Mouse (Mus musculus): ENCODE results near the gene BC049715.
A peak's percentile ranks its signal among the peaks of the same experiment; 100 is the strongest.
"Not testable (repeated sequence)": the region's sequence is repeated elsewhere in the genome, so short reads cannot be mapped to it uniquely, and the experiment has no call there.

The BC049715 gene

GRCm38 (mm10) chr6:136827516-136827880 is at the start of gene BC049715:
TSS of gene BC049715 (plus strand) at chr6:136827626.
- no peak for DNase-seq (ENCODE audit: low read depth, low spot score)

- DNase-seq (ENCODE audit: low read depth, low spot score), result no peak
These were observed 45.9 kb upstream of the BC049715 start, which contains the start of gene Gucy2c for GRCm38 (mm10) chr6:136781377-136781986. TSS of gene Gucy2c (minus strand) at chr6:136781765.

DNA sequence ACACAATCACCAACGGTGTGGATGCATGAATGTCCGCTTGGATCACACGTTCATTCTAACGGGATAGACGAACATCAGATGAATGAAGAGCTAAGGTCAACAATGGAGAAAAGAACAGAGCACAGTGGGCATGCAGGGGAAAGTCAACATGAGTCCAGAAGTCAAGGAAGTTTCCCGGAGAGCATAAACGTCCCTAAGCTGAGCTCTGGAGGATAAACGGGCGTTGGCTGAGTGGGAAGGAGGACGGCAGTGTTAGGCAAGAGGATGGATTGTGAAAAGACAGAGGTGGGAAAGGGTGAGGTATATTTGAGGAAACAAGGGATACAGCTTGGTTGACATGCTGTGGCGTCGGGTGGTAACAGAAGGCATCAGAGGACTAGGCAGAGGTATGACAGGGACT is 45.3 kb upstream of the BC049715 start:
- DNase-seq (ENCODE audit: low read depth, low spot score), result no peak

GRCm38 (mm10) chr6:136782761-136783160 is 44.7 kb upstream of the BC049715 start:
- no peak for DNase-seq (ENCODE audit: low read depth, low spot score)

DNA sequence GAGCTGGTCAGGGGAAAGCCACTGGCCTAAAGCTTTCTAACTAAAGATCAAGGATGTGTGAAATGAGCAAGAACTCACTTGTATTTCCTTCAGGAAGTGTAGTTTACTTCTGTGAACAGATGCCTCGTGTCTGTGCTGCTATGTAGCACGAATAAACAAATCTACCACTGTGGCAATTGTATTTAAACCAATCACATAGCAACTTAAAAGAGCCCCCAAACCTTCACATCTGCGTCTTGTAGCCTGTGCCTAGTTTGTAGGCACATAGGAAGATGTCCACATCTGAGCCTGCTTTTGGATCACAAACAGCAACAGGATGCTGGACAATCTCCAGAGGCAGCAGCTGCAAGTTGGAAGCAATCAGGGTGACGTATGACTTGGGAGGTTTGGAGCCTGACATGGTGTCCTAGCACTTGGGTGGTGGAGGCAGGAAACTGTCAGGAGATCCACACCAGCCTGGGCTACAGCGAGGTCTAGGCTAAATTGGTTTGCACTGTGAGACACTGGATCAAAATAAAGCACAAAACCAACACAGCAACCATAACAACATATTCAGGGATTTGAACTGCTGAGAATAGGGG is 37.9 kb upstream of the BC049715 start:
- no peak for DNase-seq (ENCODE audit: low read depth, low spot score)

DNA sequence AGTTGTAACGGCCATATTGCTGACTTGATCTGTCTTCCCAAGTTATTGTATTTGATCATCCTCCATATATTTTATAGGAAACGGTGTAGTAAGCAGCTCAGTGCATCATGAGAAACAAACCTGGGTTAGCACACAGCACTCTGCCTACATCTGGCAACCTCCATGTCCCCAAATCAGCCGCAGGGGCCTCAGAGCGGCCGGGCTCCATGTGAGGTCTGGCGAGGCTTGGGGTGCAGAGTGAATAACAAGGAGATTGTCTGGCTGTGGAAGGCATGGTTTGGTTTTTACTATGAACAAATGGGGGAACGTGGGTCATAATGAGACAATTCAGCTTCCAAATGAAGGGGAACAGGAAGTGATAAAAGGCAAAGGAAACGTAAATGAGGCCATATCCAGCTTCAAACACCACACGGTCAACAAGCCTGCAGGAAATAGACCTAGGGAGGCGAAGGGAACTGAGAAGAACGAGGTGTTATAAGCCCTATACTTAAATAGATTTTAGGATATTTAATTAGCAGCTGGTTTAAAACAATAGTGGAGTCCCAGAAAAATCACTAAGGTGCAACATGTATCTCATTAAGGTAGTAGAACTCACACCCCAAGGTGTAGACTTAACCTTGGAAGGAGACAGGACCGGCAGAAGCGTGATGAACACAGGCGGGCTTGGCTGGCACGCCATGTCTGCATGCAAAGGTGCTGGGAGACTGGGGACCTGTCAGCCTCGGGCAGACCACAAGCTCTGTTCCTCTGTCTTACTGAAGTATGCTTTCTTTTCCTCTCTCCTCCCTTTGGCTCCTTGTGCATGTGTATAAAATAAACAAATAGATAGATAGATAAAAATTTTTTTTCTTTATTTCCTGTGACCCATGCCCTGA is 34.3 kb upstream of the BC049715 start:
- DNase-seq (ENCODE audit: low read depth, low spot score), result no peak

- no peak for DNase-seq (ENCODE audit: low read depth, low spot score)
These were observed 33.4 kb upstream of the BC049715 start for GRCm38 (mm10) chr6:136793831-136794525.

DNA sequence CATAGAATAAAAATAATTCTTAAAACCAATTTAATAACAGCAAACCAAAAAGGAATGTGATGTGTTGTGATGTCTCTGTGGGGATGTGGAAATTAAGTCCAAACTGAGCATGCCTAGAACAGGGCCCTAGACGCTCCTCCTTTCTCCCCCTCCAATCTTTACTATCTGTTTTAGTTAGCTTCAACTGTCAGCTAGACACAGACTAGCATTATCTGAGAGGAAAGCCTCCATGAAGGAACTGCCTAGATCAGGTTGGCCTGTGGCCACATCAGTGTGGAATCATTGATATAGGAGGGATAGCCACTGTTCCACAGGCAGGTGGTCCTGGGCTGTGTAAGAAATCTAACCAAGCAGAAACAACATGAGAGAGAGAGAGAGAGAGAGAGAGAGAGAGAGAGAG is 32.3 kb upstream of the BC049715 start:
- no peak for DNase-seq (ENCODE audit: low read depth, low spot score)

GRCm38 (mm10) chr6:136795850-136796249 is 31.6 kb upstream of the BC049715 start:
- no peak for DNase-seq (ENCODE audit: low read depth, low spot score)

DNA sequence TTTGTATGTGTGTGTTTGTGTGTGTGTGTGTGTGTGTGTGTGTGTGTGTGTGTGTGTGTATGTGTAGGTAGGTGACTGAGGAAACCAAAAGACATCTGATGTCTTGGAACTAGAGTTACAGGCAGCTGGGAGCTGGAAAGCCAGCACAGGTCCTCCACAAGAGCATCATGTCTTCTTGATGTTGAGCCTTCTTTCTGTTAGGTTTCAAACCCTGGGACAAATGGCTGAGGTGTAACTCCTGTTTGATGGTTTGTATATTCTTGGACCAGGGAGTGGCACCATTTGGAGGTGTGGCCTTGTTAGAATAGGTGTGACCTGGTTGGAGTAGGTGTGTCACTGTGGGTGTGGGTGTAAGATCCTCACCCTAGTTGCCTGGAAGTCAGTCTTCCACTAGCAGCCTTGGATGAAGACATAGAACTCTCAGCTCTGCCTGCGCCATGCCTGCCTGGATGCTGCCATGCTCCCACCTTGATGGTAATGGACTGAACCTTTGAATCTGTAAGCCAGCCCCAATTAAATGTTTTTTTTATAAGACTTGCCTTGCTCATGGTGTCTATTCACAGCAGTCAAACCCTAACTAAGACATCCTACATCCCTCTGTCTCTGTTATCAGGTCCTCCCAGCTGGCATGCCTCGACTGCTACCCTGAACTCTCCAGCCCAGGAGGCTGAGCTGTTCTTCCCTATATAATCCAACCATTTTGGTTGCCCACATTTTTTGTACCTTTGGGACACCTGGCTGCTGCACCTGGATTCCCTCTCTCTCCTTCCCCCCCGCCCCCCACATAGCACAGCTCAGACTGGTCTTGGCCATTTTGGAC is 29.3 kb upstream of the BC049715 start:
- not testable (repeated sequence) for DNase-seq (ENCODE audit: low read depth, low spot score)

DNA sequence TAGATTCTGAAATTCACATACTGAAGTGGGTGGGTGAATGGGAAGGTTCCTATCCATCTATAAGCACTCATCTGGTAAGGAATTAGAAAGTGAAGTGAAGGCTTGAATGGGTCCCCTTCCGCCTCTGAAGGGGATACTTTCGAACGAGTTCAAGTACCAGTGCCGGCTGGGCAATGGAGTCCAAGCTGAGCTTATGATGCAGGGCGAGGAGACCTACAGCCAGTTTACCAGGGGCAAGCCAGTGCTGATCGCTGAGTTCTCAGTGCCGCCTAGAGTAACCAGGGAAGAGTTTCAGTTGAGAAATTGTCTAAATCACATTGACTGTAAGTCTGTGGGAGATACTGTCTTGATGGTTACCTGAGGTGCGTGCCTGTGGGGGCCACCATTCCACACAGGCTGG is 26.7 kb upstream of the BC049715 start:
- DNase-seq (ENCODE audit: low read depth, low spot score), result no peak

GRCm38 (mm10) chr6:136801274-136801673 is 26.2 kb upstream of the BC049715 start:
- DNase-seq (ENCODE audit: low read depth, low spot score), result no peak

DNA sequence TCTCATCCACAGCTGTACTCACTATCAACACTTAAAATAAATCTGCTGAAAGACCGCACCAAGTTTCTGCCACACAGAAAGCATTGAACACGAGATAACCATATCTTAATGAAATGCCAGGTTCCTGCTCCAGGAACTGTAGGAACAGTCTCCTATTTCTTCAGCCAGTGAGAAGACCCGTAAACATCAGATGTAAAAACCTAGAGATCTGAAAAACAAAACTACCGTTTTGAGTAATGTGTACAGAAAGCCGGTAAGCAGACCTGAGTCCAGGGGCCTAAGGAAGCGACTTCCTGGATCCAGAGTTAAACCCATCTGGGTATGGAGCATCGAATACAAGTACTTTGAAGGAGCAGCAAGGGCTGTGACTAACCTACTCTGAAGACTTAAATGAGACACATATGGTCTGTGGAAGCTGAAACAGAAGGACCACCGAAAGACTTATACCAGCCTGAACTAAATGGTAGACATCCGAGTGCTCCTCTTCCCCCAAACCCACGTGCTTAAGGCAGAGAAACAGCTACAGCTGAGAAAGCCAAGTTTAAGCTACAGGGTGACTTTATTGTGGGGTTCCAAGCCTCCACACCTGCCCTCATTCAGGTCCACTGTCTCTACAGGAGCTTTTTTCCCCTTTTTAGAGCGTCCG is 24.2 kb upstream of the BC049715 start:
- no peak for DNase-seq (ENCODE audit: low read depth, low spot score)

- peak; percentile 92 for DNase-seq (ENCODE audit: low read depth, low spot score)
These were observed 23.4 kb upstream of the BC049715 start, which contains the start of gene Hist4h4 for GRCm38 (mm10) chr6:136803739-136804633. TSS of gene Hist4h4 (minus strand) at chr6:136804415.

DNA sequence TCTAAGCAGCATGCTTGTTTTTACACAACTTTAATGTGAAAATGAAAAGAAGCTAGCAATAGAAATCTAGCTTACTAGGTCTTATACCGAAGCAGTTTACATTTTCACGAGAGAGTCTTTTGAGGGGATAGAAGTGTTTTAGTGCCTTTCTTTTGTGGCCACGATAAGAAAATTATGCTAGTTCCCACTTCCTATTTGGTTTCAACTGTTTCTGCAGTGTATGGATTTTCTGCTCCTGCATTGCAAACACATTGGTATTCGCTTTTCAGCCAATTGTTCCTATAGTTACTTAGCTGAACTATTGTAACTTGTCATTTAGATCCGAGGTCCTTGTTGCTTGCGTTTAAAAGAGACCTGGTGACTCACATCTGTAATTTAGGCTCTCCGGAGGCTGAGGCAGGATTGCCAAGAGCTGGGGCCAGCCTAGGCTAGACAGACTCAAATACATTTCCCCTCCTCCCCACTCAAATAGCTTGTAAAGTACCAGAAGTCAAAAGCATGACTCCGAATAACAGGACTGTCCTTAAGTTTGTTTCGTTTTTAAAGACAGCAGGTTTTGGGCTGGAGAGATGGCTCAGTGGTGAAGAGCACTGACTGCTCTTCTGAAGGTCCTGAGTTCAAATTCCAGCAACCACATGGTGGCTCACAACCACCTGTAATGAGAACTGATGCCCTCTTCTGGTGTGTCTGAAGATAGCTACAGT is 22.6 kb upstream of the BC049715 start:
- DNase-seq (ENCODE audit: low read depth, low spot score), result no peak

DNA sequence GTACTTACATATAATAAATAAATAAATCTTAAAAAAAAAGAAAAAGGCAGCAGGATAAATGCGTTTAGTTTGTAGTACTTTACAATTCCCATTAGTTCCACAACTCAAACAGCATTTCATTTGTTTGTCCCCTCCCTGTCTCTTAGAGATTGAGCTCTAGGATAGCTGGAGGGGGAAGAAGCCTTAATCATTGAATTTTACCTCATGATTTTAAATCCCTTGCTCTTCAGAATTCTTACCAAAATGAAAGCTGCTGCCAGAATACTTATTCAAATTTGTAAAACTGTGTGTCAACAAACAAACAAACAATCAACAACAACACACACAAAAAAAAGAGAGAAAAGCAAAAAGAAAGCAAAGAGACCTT is 22.0 kb upstream of the BC049715 start:
- no peak for DNase-seq (ENCODE audit: low read depth, low spot score)

DNA sequence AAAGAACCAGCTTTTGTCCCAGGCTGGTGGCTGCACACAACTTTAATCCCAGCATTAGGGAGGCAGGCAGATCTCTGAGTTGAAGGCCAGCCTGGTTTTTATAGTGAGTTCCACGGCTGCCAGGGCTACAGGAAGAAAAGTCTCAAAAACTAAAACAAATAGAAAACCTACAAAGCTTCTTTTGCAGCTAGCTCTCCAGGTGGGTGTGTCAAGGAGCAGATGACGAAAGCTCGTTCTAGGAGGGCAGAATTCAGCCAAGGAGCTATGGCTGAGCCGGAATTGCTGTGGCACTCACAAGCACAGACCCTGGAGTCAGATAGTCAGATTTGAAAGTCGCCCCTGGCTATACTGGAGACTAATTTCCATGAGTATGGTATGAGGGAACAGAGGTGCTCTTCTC is 20.6 kb upstream of the BC049715 start:
- DNase-seq (ENCODE audit: low read depth, low spot score), result no peak

DNA sequence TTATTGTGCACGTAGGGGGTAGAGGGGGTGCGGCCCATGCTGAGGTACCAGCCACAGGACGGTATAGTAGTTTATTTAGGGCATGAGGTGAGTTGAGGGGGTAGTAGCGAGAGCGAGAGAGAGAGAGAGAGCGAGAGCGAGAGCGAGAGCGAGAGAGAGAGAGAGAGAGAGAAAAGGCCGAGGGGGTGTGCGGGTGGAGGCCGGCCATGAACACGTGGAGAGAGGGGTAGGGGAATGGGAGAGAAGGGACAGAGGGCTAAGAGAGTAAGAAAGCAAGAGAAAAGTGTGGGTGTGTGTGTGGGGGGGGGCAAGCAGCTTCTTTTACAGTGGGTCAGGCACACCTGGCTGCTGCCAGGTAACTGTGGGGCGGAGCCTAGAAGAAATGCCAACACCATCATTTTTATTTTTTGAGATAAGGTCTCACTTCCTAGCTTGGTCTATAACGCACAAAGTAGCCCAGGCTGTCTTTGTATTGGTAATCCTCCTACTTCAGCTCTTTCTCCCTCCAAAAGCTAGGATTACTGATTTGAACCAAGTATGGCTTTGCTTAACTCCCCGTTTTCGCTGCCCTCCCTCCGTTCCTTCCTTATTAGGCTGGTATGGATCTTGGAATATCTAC is 19.9 kb upstream of the BC049715 start:
- DNase-seq (ENCODE audit: low read depth, low spot score), result no peak

DNA sequence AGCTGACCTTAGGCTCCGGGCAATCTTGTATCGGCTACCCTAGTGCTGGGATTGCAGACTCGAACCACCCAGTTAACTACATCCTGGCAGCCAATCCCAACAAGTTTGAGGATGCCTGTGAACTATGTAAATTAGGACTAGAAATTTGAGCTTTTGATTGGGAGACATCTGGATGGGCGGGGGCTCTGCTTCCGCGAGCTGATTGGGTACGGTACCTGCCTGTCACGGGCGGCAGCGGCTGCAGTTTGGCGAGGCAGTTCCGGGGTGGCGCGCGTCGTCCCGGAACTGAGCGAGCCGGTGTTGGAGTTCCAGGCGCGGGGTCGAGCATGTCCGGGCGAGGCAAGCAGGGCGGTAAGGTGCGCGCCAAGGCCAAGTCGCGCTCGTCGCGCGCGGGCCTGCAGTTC is 19.4 kb upstream of the BC049715 start, which contains the start of gene H2afj:
TSS of gene H2afj (plus strand) at position 231 of the 404 bp plus-strand sequence.
- DNase-seq (ENCODE audit: low read depth, low spot score), result peak; percentile 95

Data from telencephalon, adult 2 months (tissue).